Mouse (Mus musculus): ENCODE measurements at regions not wholly inside any gene's neighbourhood (a gene's known extent, or its start where the extent isn't known, plus 50 kb on each side); places are given as distances from the start of the nearest gene placed in this dataset.

DNA sequence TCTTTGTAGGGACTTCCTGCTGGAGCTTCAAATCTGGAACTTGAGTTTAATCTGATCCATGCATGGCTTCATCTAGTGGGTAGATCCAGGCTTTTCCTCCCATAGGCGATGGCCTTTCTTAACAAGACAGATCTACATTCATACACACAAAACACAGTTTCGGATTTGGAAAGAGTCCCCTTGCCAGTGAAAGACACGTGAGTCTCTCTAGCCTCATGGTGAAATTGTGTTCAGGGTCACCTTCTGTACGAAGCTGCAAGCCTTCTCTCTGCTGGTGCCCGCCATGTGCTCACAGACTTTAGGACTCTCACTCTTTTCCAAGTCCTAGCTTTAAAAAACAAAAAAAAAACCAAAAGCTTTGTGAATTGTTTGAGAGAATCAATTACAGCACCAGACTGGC lies 51.4 kb upstream of the Dlx2 start:
- no peak for TF ChIP-seq GATA4 (IDR thresholded peaks at IDR 0.05; ENCODE audit: insufficient replicate concordance, low read length)

DNA sequence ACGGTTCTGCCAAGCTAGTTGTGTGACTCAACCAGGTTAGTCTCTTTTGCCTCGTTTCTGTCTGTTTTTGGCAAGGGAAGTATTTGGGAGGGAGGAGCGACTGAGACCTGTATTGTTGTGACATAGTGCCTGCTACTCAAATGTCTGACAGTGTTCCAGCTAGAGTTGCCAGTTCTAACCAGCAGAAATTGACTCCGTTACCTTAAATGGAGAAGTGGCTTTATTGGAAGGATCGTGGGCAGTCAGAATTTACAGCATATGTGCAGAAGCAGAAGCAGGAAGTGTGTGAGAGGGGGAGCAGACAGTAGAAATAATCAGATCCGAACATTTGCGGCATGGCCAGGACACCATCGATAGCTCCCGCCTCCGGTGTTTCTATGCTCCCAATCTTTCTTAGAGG lies 51.8 kb upstream of the Dlx2 start:
- TF ChIP-seq GATA4 (IDR thresholded peaks at IDR 0.05; ENCODE audit: insufficient replicate concordance, low read length) = no peak

DNA sequence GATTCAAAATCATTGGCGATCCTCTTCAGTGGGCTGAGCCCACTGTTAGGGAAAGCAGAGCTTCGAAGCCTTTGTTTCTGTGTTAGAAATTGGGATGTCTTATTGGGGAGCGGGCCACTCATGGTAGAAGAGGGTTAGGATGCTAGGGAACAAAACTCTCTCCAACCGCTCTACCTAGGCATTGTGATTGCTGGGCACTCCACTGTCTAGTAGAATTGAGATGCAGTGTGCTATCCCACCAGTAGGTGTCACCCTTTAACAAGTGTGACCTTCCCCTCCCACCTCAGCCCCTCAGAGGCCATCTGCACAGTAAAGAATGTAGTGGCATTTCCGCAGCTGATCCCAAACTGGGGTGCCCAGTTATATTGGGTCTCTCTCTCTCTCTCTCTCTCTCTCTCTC lies 52.2 kb upstream of the Dlx2 start:
- no peak for TF ChIP-seq GATA4 (IDR thresholded peaks at IDR 0.05; ENCODE audit: insufficient replicate concordance, low read length)

DNA sequence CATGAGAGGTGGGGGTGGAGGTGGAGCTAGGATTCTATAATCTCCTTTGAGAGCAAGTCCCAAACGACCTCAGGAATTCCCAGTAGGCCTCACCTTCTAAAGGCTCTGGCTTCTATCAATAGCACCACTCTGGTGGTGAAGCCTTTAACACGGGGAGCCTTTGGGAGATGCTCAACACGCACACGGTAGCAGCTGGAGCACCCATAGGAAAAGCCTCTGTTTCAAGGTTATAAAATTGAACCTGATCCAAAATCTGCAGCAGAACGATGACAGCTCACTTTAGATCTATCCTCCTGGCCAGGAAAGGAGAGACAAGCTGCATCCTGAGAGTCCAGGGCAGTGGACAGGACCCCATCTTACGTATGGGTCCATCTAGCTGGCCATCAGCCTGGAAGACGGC lies 53.7 kb upstream of the Dlx2 start:
- no peak for TF ChIP-seq GATA4 (IDR thresholded peaks at IDR 0.05; ENCODE audit: insufficient replicate concordance, low read length)

DNA sequence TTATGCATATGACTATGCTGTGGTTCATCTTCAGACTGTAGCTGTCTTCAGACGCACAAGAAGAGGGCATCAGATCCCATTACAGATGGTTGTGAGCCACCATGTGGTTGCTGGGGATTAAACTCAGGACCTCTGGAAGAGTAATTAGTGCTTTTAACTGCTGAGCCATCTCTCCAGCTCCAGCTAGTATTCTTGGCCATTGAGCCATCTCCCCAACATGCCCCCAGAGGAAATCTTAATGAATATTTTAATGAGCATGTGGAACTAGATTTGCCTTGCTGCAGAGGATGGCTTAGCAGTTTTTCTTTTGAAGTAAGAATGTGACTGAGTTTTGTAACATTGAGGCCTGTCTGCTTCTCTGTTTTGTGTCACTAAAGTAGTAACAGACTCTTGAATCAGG lies 54.4 kb upstream of the Dlx2 start:
- no peak for TF ChIP-seq GATA4 (IDR thresholded peaks at IDR 0.05; ENCODE audit: insufficient replicate concordance, low read length)

DNA sequence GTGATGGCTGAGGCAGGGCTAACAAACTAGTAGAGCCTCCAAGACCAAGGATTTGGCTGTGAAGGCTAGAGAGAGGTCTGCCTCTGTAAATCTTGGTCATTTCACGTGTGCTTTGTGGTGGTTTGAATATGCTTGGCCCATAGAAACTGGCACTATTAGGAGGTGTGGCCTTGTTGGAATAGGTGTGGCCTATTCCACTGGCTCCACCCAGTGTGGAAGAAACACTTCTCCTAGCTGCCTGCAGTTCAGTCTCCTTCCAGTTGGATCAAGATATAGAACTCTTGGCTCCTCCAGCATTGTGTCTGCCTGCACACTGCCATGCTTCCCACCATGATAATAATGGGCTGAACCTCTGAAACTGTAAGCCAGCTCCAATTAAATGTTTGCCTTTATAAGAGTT lies 59.1 kb upstream of the Dlx2 start:
- no peak for TF ChIP-seq GATA4 (IDR thresholded peaks at IDR 0.05; ENCODE audit: insufficient replicate concordance, low read length)

DNA sequence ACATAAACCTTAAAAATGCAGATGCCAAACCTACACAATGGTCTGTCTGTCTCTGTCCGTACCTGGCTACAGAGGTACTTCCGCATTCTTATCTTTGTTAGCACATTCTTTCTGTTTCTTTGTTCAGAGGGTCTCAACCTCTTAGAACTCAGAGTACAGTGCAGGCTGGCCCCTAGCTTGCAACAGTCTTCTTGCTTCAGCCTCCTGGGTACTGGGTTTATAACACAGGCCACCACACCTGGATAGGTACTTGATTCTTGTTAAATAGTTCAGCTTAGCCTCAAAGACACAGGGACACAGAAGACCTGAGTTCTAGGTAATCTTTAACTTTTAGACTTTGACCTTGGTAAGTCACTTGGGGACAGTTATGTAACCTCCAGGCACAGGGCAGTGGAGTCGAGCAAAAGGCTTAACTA lies 60.5 kb upstream of the Dlx2 start:
- TF ChIP-seq GATA4 (IDR thresholded peaks at IDR 0.05; ENCODE audit: insufficient replicate concordance, low read length) = no peak

DNA sequence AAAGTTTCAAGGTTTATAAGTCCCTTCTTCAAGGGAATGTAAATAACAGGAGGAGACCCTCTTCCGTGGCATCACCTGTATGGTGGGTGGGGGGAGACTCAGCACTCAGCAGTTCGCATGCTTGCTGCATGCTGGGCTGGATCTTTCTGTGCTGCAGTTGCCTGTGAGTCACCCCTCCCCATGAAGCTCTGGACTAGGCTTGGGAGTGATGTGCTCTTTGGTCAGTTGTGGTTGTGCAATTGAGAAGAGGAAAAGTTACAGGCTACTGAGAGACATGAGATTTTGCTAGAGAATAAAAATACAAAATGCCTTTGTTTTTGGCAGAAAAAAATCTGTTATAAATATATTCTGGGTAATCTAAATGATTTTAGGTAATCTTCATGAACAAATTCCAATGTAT lies 66.7 kb upstream of the Dlx2 start:
- TF ChIP-seq GATA4 (IDR thresholded peaks at IDR 0.05; ENCODE audit: insufficient replicate concordance, low read length) = no peak

DNA sequence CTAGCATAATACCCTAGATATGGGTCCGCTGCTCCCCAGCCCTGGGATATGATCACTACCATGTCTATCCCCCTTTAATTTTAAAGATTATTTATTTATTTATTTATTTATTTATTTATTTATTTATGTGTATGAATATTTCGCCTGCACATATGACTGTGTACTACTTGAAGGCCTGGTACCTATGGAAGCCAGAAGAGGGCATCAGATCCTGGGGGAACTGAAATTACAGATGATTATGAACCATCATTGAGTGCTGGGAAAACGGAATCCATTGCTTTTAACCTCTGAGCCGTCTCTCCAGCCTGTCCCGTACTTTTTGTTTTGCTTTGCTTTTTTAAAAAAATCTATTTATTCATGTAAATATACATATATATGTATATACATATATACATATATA lies 70.0 kb upstream of the Dlx2 start:
- no peak for TF ChIP-seq GATA4 (IDR thresholded peaks at IDR 0.05; ENCODE audit: insufficient replicate concordance, low read length)

DNA sequence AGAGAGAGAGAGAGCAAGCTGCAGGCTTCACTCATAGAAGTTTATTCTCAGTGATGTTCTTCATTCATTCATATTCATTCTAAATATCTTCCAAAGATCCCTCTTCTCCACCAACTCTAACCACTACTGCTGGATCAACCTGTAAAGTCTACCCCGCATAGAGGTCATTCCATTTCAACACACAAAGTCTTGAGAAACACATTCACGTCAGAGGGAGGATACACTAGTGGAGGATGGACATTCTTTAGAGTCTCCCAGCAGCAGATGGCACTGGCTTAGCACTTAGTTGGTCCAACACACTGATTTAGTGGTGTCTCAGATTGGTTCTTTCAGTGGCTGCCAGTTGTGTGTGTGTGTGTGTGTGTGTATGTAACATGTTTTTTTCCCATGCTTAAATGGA lies 74.9 kb upstream of the Dlx2 start:
- TF ChIP-seq GATA4 (IDR thresholded peaks at IDR 0.05; ENCODE audit: insufficient replicate concordance, low read length) = no peak

DNA sequence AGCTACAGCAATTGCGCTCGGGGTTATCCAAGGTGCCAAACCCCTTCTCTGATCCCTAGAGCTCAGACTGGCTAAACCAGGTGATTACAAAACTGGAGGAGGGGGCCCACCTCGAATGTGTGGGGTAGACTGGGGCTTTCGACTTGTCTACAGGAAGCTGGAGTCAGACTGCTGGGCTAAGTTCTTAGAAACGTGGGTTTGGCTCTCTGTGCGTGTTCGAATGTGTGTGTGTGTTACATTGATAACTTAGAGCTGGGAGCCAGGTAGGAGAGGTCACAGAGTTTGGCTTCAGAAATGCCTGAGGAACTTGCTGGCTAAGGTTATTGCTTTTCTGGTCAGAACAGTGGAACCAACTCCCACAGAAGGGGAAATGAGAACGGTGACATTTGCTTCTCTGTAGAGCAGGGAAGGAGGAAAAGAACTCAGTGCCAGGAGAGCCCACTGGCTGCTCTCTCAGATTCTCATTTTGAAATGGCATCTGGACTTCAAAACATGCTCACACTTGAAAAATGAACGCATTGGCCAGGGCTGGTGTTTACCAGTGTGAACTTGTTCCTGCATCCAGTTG lies 76.1 kb upstream of the Dlx2 start:
- no peak for TF ChIP-seq GATA4 (IDR thresholded peaks at IDR 0.05; ENCODE audit: insufficient replicate concordance, low read length)

DNA sequence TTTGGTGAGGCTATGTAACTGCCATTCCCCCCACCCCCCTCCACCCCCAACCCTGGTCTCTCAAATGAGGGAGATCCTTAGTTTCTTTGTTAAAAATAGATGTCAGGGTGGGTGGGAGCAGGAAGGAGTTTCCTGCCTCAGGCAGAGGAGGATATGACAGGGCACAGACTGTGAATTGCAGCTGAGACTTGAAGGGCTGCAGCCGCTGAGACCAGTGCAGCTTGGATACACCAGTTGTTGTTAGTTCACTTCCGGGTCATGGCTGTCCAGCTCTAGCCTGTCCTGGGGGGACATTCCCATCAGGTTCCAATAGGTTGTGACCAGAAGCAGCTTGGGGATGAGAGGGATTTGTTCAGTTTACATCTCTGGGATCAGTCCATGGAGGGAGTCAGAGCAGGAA lies 76.6 kb upstream of the Dlx2 start:
- TF ChIP-seq GATA4 (IDR thresholded peaks at IDR 0.05; ENCODE audit: insufficient replicate concordance, low read length) = no peak

DNA sequence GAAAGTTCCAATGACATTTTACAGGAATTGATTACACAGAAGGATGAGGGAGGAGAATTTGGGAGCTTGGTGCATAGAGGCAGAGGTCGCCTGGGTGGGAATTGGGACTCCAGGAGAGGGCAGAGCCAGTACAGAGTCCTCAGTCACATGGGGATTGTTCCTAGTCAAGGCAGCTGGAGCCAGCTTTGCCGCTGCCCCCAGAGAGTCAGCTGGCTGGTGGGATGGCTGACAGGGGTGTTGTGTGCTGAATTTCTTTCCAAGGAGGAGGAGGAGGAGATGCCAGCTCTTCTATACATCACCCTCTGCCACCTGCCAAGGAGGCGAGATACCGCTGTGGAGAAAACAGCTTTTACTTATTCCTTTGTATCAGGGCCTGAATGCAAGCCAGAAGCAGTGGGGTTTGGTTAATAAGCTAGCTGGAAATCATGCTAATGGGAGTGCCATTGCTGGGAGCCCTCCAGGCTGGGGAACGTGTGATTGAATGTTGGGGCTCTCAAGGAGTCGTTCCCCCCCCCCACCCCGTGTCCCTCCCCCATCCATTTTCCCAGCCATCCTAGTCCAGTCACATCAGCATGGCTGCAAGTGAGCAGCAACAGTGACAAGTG lies 78.8 kb upstream of the Dlx2 start:
- TF ChIP-seq GATA4 (IDR thresholded peaks at IDR 0.05; ENCODE audit: insufficient replicate concordance, low read length) = no peak

DNA sequence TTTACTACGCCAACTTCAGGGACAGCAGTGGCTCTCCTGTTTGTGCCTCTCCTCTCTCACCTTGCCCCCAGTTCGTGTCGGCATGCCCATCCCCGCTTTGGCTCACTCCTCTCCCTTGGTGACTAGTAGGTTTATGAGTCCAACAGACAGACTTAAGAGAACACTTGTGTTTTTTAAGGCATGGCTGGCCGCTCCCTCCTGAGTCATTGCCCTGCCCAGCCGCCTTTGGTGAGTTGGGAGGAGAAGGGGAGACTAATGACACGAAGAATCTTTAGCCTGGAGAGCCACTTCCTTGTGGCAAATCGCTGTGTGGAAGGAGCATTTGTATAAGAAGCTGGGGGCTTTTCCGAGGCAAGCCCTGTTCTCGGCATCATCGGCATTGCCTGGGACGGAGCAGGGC lies 79.8 kb upstream of the Dlx2 start:
- TF ChIP-seq GATA4 (IDR thresholded peaks at IDR 0.05; ENCODE audit: insufficient replicate concordance, low read length) = no peak

DNA sequence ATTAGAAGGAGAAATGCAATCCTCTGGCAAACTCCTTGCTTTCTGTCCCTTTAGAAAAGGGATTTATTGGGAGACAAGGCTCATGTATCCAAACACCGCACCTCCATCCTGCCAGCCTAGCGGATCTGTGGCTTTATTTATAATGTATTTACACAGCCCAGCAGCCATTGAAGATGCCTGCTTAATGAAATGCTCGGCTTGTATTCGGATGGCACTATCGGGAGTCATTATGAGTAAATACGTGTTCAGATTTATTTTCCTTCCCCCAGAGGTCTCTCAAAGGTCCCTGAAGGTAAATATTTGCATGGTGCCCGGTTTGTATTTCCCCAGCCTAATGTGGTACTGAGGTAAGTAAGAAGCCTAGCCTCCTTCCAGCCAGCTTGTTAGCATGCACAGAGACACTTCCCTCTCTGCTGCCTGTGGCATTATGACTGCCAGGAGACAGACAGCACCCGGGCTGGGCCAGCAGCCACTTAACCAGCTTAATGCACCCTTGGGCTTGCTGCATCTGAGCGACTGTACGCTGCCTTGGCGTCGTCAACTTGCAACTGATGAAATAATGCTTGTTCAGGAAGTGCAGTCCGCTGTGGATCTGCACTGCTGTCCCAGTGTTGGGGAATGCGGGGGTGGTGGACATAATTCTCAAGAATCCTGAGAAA lies 80.7 kb upstream of the Dlx2 start:
- no peak for TF ChIP-seq GATA4 (IDR thresholded peaks at IDR 0.05; ENCODE audit: insufficient replicate concordance, low read length)

DNA sequence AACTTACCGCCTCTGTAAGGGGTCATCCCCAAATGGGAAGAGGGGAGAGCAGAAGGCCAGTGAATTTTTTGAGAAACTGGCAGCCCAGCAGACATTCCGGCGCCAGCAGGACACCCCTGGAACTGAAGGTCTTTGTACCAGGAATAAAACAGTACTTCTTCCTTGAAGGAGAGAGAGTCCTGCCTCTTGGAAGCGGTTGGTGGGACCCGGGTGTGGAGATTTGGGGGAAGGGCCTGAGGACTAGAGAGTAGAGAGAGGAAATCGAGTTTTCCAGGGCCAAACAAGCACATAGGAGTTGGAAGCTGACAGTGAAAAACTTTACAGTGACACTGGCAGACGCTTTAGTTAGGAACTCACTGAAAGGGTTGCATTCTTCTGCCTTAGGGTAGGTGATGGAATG lies 82.3 kb upstream of the Dlx2 start:
- no peak for TF ChIP-seq GATA4 (IDR thresholded peaks at IDR 0.05; ENCODE audit: insufficient replicate concordance, low read length)
